Mouse (Mus musculus) cerebellum, postnatal 36 days (tissue): Measurements from ENCODE around the gene Pik3r3.

ENCODE experiments used
- DNase-seq, 2 experiments: peaks; one replicate each; pipeline ENCODE4 v3.0.0; 2021 to 2022; ENCODE audit warnings: mixed read lengths in 2 of 2

The Pik3r3 gene

GRCm38 (mm10) chr4:116221140-116221851 is at the start of gene Pik3r3:
TSS of gene Pik3r3 (plus strand) at chr4:116221618.
- DNase-seq: peak; percentile 98 to 99

GRCm38 (mm10) chr4:116173072-116173471 is 48.3 kb upstream of the Pik3r3 start, which contains the start of the genes 1700042G07Rik and Gm49337:
TSS of gene 1700042G07Rik (plus strand) at chr4:116173372.
TSS of gene Gm49337 (plus strand) at chr4:116173384.
- peak in 1 of 2 experiments; percentile 19 for DNase-seq

GRCm38 (mm10) chr4:116173752-116174151 is 47.7 kb upstream of the Pik3r3 start:
- peak in 1 of 2 experiments; percentile 33 for DNase-seq

- DNase-seq: peak; percentile 76 to 77
Measured at GRCm38 (mm10) chr4:116174466-116175116, 46.8 kb upstream of the Pik3r3 start.

- DNase-seq: peak; percentile 28 to 53
Measured at GRCm38 (mm10) chr4:116175136-116175535, 46.3 kb upstream of the Pik3r3 start.

- DNase-seq: peak; percentile 68 to 79
Measured at GRCm38 (mm10) chr4:116175711-116176542, 45.5 kb upstream of the Pik3r3 start.

GRCm38 (mm10) chr4:116176543-116176988 is 44.9 kb upstream of the Pik3r3 start:
- DNase-seq: peak; percentile 98 to 99

GRCm38 (mm10) chr4:116177140-116177539 is 44.3 kb upstream of the Pik3r3 start:
- DNase-seq: peak; percentile 56 to 67

- DNase-seq: no peak
Measured at GRCm38 (mm10) chr4:116182079-116182478, 39.3 kb upstream of the Pik3r3 start.

- peak; percentile 72 to 77 for DNase-seq
Measured at GRCm38 (mm10) chr4:116182745-116183144, 38.7 kb upstream of the Pik3r3 start.

GRCm38 (mm10) chr4:116185083-116185482 is 36.3 kb upstream of the Pik3r3 start:
- peak in 1 of 2 experiments; percentile 31 for DNase-seq

- DNase-seq: no peak
Measured at GRCm38 (mm10) chr4:116192286-116192835, 29.1 kb upstream of the Pik3r3 start.

- no peak for DNase-seq
Measured at GRCm38 (mm10) chr4:116193583-116194383, 27.6 kb upstream of the Pik3r3 start.

- DNase-seq: peak; percentile 33 to 47
Measured at GRCm38 (mm10) chr4:116198422-116198821, 23.0 kb upstream of the Pik3r3 start.

GRCm38 (mm10) chr4:116204422-116204821 is 17.0 kb upstream of the Pik3r3 start:
- no peak for DNase-seq

GRCm38 (mm10) chr4:116206531-116206930 is 14.9 kb upstream of the Pik3r3 start:
- DNase-seq: no peak

- DNase-seq: no peak
Measured at GRCm38 (mm10) chr4:116208891-116209290, 12.5 kb upstream of the Pik3r3 start.

- peak; percentile 59 to 66 for DNase-seq
Measured at GRCm38 (mm10) chr4:116215895-116216605, 5.4 kb upstream of the Pik3r3 start.

- peak; percentile 73 to 77 for DNase-seq
Measured at GRCm38 (mm10) chr4:116217046-116217445, 4.4 kb upstream of the Pik3r3 start.

GRCm38 (mm10) chr4:116217661-116218060 is 3.8 kb upstream of the Pik3r3 start:
- peak in 1 of 2 experiments; percentile 27 for DNase-seq

GRCm38 (mm10) chr4:116219056-116219455 is 2.4 kb upstream of the Pik3r3 start:
- no peak for DNase-seq
